Mouse (Mus musculus) limb, embryonic 12.5 days (tissue): Measurements from ENCODE around the gene Nat8. TPM values are rescaled to one million over a fixed set of nuclear protein-coding genes. Genes with fewer than 3 reads are reported as not detected.
A peak's percentile ranks its signal among the peaks of the same experiment; 100 is the strongest.
"Not testable (repeated sequence)": the region's sequence is repeated elsewhere in the genome, so short reads cannot be mapped to it uniquely, and the experiment has no call there.

Experiments
- ATAC-seq: fragments of 200-750 bp; cut with Nextera tagmentation; 2 replicates; pipeline ENCODE4 v1.8.0; 2017; ENCODE audit warnings: low read depth, moderate TSS enrichment; ENCODE audit not compliant: insufficient number of reproducible peaks, insufficient read depth, low FRiP score, low TSS enrichment
- H3K27ac ChIP-seq: fragments of 300-500 bp; sonication (generic); 2 replicates; pipeline ENCODE4 v1.5.1; 2016; ENCODE audit warnings: mild to moderate bottlenecking, moderate library complexity
- H3K27me3 ChIP-seq: fragments of 300-500 bp; sonication (generic); 2 replicates; pipeline ENCODE4 v1.6.1; 2016; ENCODE audit warnings: mild to moderate bottlenecking, moderate library complexity
- H3K36me3 ChIP-seq: fragments of 300-500 bp; sonication (generic); 2 replicates; pipeline ENCODE4 v1.6.1; 2016; ENCODE audit warnings: mild to moderate bottlenecking, moderate library complexity
- H3K4me1 ChIP-seq: fragments of 300-500 bp; sonication (generic); replicated peaks from 2 replicates; pipeline ENCODE4 v1.6.1; 2016
- H3K4me2 ChIP-seq: fragments of 300-500 bp; sonication (generic); 2 replicates; pipeline ENCODE4 v1.6.1; 2016; ENCODE audit warnings: mild to moderate bottlenecking, moderate library complexity
- H3K4me3 ChIP-seq: fragments of 300-500 bp; sonication (generic); replicated peaks from 2 replicates; pipeline ENCODE4 v1.5.1; 2016; ENCODE audit warnings: mild to moderate bottlenecking
- H3K9ac ChIP-seq: fragments of 300-500 bp; sonication (generic); replicated peaks from 2 replicates; pipeline ENCODE4 v1.6.1; 2016; ENCODE audit warnings: mild to moderate bottlenecking, moderate library complexity
- H3K9me3 ChIP-seq: fragments of 300-500 bp; sonication (generic); 2 replicates; pipeline ENCODE4 v1.6.1; 2016; ENCODE audit warnings: mild to moderate bottlenecking, moderate library complexity
- WGBS: fragments of 180-500 bp; shearing (Covaris S2); methylation state at CpG from one replicate; pipeline ENCODE4 v1.1.7; 2016; 5-methylcytosine and 5-hydroxymethylcytosine counted together
- polyA plus RNA-seq: library from polyadenylated mRNA; unstranded; fragments of >200 nt; fragmentation: Nextera tagmentation; extraction: Ambion mirVana; gene quantifications from 2 replicates; pipeline ENCODE4 v1.2.1, GENCODE M21; 2016

Nat8 gene
- polyA plus RNA-seq, 1 experiment from 2014 or later: not detected

DNA sequence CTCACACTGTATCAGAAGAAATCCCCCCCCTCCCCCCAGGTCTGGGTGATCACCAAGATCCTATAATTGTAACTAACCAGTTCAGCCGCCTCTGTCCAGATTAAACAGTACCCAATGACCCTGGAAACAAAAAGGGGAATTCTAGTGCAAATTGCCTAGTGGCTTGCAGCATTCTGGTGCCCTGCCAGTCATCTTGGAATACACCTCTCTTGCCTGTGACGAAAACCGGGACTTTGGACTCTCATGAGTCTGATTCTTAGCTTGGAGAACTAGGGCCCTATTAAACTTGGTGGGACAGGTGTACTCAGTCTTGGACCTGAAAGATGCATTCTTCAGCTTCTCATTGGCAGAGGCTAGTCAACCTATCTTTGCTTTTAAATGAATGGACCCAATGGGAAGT lies 21.6 kb upstream of the Nat8 start:
- ATAC-seq: no peak
- WGBS: 88% methylated on average over 3 of the region's 3 CpGs
- no peak overlapping the region for H3K27ac ChIP-seq
- H3K9me3 ChIP-seq: no peaks in the 10 kb centered on the region
- H3K4me2 ChIP-seq: no peak overlapping the region
- H3K4me3 ChIP-seq: no peak overlapping the region
- no peak overlapping the region for H3K9ac ChIP-seq
- H3K4me1 ChIP-seq: no peaks in the 10 kb centered on the region
- H3K36me3 ChIP-seq: no peaks in the 10 kb centered on the region
- no peaks in the 10 kb centered on the region for H3K27me3 ChIP-seq

- Histone ChIP-seq H3K27me3 (no peaks in the 10 kb centered on the region), H3K9me3 (no peaks in the 10 kb centered on the region), H3K4me1 (no peaks in the 10 kb centered on the region), H3K4me2 (no peak overlapping the region), H3K4me3 (no peak overlapping the region), H3K36me3 (no peaks in the 10 kb centered on the region), H3K27ac (no peak overlapping the region), H3K9ac (no peak overlapping the region)
- WGBS: 92% methylated on average over 7 of the region's 7 CpGs
- no peak for ATAC-seq
Measured at GRCm38 (mm10) chr6:85851062-85851773, 19.3 kb upstream of the Nat8 start.

GRCm38 (mm10) chr6:85849240-85849639 lies 17.4 kb upstream of the Nat8 start:
- WGBS: 39% methylated on average over 2 of the region's 2 CpGs
- H3K4me1 ChIP-seq: no peaks in the 10 kb centered on the region
- H3K36me3 ChIP-seq: no peaks in the 10 kb centered on the region
- H3K27ac ChIP-seq: no peak overlapping the region
- H3K27me3 ChIP-seq: no peaks in the 10 kb centered on the region
- no peaks in the 10 kb centered on the region for H3K9me3 ChIP-seq
- H3K9ac ChIP-seq: no peak overlapping the region
- no peak overlapping the region for H3K4me2 ChIP-seq
- H3K4me3 ChIP-seq: no peak overlapping the region
- no peak for ATAC-seq

DNA sequence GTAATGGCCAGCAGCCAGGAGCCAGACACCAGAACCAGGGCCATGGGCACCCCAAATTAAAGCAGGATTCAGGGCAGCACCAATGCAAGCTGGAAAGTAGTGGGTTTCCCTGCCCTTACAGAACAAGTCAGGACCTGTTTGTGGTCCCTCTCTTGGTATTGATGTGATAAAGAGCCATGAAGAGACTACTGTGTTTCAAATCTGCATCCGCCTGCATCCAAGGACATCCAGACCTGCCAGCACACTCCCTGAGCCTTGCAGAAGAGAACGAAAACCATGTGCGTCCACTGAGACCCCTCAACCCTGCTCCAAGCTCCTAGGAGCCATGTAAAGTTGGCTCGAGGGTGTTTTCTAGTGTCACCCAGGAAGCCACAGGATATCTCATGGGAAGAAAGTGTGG lies 16.3 kb upstream of the Nat8 start:
- no peaks in the 10 kb centered on the region for H3K27me3 ChIP-seq
- no peak for ATAC-seq
- no peaks in the 10 kb centered on the region for H3K4me1 ChIP-seq
- no peak overlapping the region for H3K4me3 ChIP-seq
- H3K27ac ChIP-seq: no peak overlapping the region
- H3K9ac ChIP-seq: no peak overlapping the region
- H3K4me2 ChIP-seq: no peak overlapping the region
- 89% methylated on average over 4 of the region's 4 CpGs for WGBS
- no peaks in the 10 kb centered on the region for H3K36me3 ChIP-seq
- H3K9me3 ChIP-seq: no peaks in the 10 kb centered on the region

DNA sequence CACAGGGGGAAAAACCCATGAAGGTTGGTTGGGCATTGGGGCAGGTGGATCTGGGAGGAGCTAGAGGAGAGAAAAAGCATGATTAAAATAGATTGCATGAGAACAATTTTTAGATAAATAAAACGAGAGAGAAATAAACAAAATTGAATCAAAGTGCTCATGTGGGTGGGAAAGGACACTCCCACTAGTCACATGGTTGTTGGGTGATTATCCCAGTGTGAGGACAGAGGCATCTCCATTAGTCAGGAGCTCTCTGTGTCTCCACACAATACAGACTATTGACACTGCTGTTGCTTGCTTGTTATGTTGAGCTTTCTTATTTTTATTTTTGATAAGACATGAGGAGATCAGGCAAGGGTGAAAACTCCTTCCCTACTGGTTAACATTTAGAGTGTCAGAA lies 15.0 kb upstream of the Nat8 start:
- Histone ChIP-seq H3K27me3 (no peaks in the 10 kb centered on the region), H3K4me1 (no peaks in the 10 kb centered on the region), H3K4me2 (no peak overlapping the region), H3K9me3 (no peaks in the 10 kb centered on the region), H3K4me3 (no peak overlapping the region), H3K9ac (no peak overlapping the region), H3K36me3 (no peaks in the 10 kb centered on the region), H3K27ac (no peak overlapping the region)
- ATAC-seq: no peak
- WGBS: 57% methylated on average over 1 of the region's 1 CpGs

DNA sequence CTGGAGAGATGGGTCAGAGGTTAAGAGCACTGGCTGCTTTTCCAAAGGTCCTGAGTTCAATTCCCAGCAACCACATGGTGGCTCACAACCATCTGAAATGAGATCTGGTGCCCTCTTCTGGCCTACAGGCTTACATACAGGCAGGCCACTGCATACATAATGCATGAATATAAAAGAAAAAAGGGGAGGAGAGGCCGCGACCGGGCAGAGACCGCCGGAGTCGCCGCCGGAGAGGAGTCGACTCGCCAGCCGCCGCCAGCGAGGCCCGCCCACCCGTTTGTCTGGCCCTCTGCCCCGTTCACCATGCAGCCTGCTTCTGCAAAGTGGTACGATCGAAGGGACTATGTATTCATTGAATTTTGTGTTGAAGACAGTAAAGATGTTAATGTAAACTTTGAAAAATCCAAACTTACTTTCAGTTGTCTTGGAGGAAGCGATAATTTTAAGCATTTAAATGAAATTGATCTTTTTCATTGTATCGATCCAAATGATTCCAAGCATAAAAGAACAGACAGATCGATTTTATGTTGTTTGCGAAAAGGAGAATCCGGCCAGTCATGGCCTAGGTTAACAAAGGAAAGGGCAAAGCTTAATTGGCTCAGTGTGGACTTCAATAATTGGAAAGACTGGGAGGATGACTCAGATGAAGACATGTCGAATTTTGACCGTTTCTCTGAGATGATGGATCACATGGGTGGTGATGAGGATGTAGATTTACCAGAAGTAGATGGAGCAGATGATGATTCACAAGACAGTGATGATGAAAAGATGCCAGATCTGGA lies 12.0 kb upstream of the Nat8 start:
- H3K4me2 ChIP-seq, H3K36me3 ChIP-seq, H3K27ac ChIP-seq, H3K9me3 ChIP-seq, H3K27me3 ChIP-seq, H3K4me1 ChIP-seq, H3K9ac ChIP-seq, ATAC-seq, H3K4me3 ChIP-seq: not testable (repeated sequence)
- 76% methylated on average over 25 of the region's 25 CpGs for WGBS

- H3K4me1 ChIP-seq: no peaks in the 10 kb centered on the region
- no peak overlapping the region for H3K9ac ChIP-seq
- ATAC-seq: no peak
- H3K27ac ChIP-seq: no peak overlapping the region
- 64% methylated on average over 4 of the region's 4 CpGs for WGBS
- H3K36me3 ChIP-seq: no peaks in the 10 kb centered on the region
- no peaks in the 10 kb centered on the region for H3K9me3 ChIP-seq
- no peak overlapping the region for H3K4me3 ChIP-seq
- no peak overlapping the region for H3K4me2 ChIP-seq
- no peaks in the 10 kb centered on the region for H3K27me3 ChIP-seq
Measured at GRCm38 (mm10) chr6:85839982-85840381, 8.1 kb upstream of the Nat8 start.

GRCm38 (mm10) chr6:85838674-85839073 lies 6.8 kb upstream of the Nat8 start:
- Histone ChIP-seq H3K9ac (no peak overlapping the region), H3K27me3 (no peaks in the 10 kb centered on the region), H3K4me1 (no peaks in the 10 kb centered on the region), H3K36me3 (no peaks in the 10 kb centered on the region), H3K9me3 (no peaks in the 10 kb centered on the region), H3K27ac (no peak overlapping the region), H3K4me2 (no peak overlapping the region), H3K4me3 (no peak overlapping the region)
- no peak for ATAC-seq
- 84% methylated on average over 8 of the region's 8 CpGs for WGBS

- not testable (repeated sequence) for H3K4me3 ChIP-seq, H3K36me3 ChIP-seq, H3K4me1 ChIP-seq, H3K27ac ChIP-seq, H3K9me3 ChIP-seq, H3K27me3 ChIP-seq, H3K9ac ChIP-seq, ATAC-seq
- peak overlapping the region; percentile 27; the same call in 1 of the 2 replicates for H3K4me2 ChIP-seq
- WGBS: 32% methylated on average over 12 of the region's 12 CpGs
Measured at GRCm38 (mm10) chr6:85837307-85837706, 5.4 kb upstream of the Nat8 start.

- WGBS: 24% methylated on average over 9 of the region's 9 CpGs
- not testable (repeated sequence) for H3K4me3 ChIP-seq, ATAC-seq, H3K4me1 ChIP-seq, H3K27ac ChIP-seq, H3K9ac ChIP-seq, H3K9me3 ChIP-seq, H3K27me3 ChIP-seq, H3K36me3 ChIP-seq, H3K4me2 ChIP-seq
Measured at GRCm38 (mm10) chr6:85836827-85837226, 4.9 kb upstream of the Nat8 start.

GRCm38 (mm10) chr6:85836098-85836497 lies 4.2 kb upstream of the Nat8 start:
- not testable (repeated sequence) for H3K4me2 ChIP-seq, H3K4me1 ChIP-seq, ATAC-seq, H3K4me3 ChIP-seq, H3K36me3 ChIP-seq, H3K9ac ChIP-seq, H3K27ac ChIP-seq, H3K27me3 ChIP-seq, H3K9me3 ChIP-seq
- 85% methylated on average over 5 of the region's 5 CpGs for WGBS

GRCm38 (mm10) chr6:85835104-85835503 lies 3.2 kb upstream of the Nat8 start:
- not testable (repeated sequence) for H3K9ac ChIP-seq, H3K27me3 ChIP-seq, H3K4me2 ChIP-seq, H3K4me3 ChIP-seq, H3K4me1 ChIP-seq, H3K9me3 ChIP-seq, H3K36me3 ChIP-seq, ATAC-seq, H3K27ac ChIP-seq
- WGBS: 71% methylated on average over 1 of the region's 2 CpGs
